Mouse (Mus musculus) heart, adult 11 months (tissue): ENCODE data around the gene 1110017D15Rik.

Experiments used
- DNase-seq: peaks from one replicate; pipeline ENCODE4 v3.0.0; 2022

Gene 1110017D15Rik

GRCm38 (mm10) chr4:41517233-41517632 lies at the start of gene 1110017D15Rik:
Gene 1110017D15Rik, minus strand, starts transcription at chr4:41517333.
- DNase-seq, result no peak

GRCm38 (mm10) chr4:41566123-41566522 lies 49.0 kb upstream of the 1110017D15Rik start:
- peak; percentile 91 for DNase-seq

- DNase-seq, result peak; percentile 90
These were observed 46.2 kb upstream of the 1110017D15Rik start for GRCm38 (mm10) chr4:41563297-41563696.

GRCm38 (mm10) chr4:41557092-41557491 lies 40.0 kb upstream of the 1110017D15Rik start:
- no peak for DNase-seq

- DNase-seq, result peak; percentile 90
These were observed 39.3 kb upstream of the 1110017D15Rik start for GRCm38 (mm10) chr4:41556311-41556953.

- DNase-seq, result peak; percentile 99
These were observed 38.0 kb upstream of the 1110017D15Rik start for GRCm38 (mm10) chr4:41554994-41555663.

- DNase-seq, result peak; percentile 71
These were observed 36.0 kb upstream of the 1110017D15Rik start for GRCm38 (mm10) chr4:41553116-41553515.

GRCm38 (mm10) chr4:41552529-41552928 lies 35.4 kb upstream of the 1110017D15Rik start:
- peak; percentile 96 for DNase-seq

GRCm38 (mm10) chr4:41547086-41547485 lies 30.0 kb upstream of the 1110017D15Rik start:
- DNase-seq, result peak; percentile 82

- DNase-seq, result peak; percentile 86
These were observed 28.9 kb upstream of the 1110017D15Rik start for GRCm38 (mm10) chr4:41545985-41546384.

- no peak for DNase-seq
These were observed 25.0 kb upstream of the 1110017D15Rik start for GRCm38 (mm10) chr4:41542136-41542535.

GRCm38 (mm10) chr4:41534866-41535265 lies 17.7 kb upstream of the 1110017D15Rik start:
- no peak for DNase-seq

- no peak for DNase-seq
These were observed 15.3 kb upstream of the 1110017D15Rik start for GRCm38 (mm10) chr4:41532420-41532819.

GRCm38 (mm10) chr4:41527996-41528395 lies 10.9 kb upstream of the 1110017D15Rik start:
- DNase-seq, result no peak

GRCm38 (mm10) chr4:41527076-41527475 lies 9.9 kb upstream of the 1110017D15Rik start:
- DNase-seq, result no peak

GRCm38 (mm10) chr4:41526553-41526952 lies 9.4 kb upstream of the 1110017D15Rik start:
- DNase-seq, result no peak

GRCm38 (mm10) chr4:41524829-41525228 lies 7.7 kb upstream of the 1110017D15Rik start:
- no peak for DNase-seq

- peak; percentile 93 for DNase-seq
These were observed 6.7 kb upstream of the 1110017D15Rik start for GRCm38 (mm10) chr4:41523839-41524238.

GRCm38 (mm10) chr4:41522788-41523187 lies 5.7 kb upstream of the 1110017D15Rik start:
- no peak for DNase-seq

- no peak for DNase-seq
These were observed 5.0 kb upstream of the 1110017D15Rik start for GRCm38 (mm10) chr4:41522136-41522535.

- no peak for DNase-seq
These were observed 3.5 kb upstream of the 1110017D15Rik start for GRCm38 (mm10) chr4:41520641-41521040.

GRCm38 (mm10) chr4:41519195-41519594 lies 2.1 kb upstream of the 1110017D15Rik start:
- DNase-seq, result no peak

GRCm38 (mm10) chr4:41518349-41518748 lies 1.2 kb upstream of the 1110017D15Rik start:
- no peak for DNase-seq

GRCm38 (mm10) chr4:41513714-41514113 lies 3.4 kb downstream of the 1110017D15Rik start:
- no peak for DNase-seq
